Mouse (Mus musculus) liver, postnatal 0 days (tissue): Measurements from ENCODE around the gene Dglucy. TPM values are rescaled to one million over a fixed set of nuclear protein-coding genes. Genes with fewer than 3 reads are reported as not detected.

Source experiments
- ATAC-seq: fragments of 200-750 bp; cut with Nextera tagmentation; 2 replicates; pipeline ENCODE4 v1.8.0; 2017; ENCODE audit warnings: mild to moderate bottlenecking, moderate library complexity
- DNase-seq: peaks from one replicate; pipeline ENCODE4 v3.0.0-alpha.2; 2016
- H3K27ac ChIP-seq: fragments of 300-500 bp; sonication (generic); 2 replicates; pipeline ENCODE4 v1.5.1; 2014; ENCODE audit warnings: antibody characterized with exemption, moderate library complexity, mild to moderate bottlenecking, low read depth
- H3K27me3 ChIP-seq: fragments of 300-500 bp; sonication (generic); 2 replicates; pipeline ENCODE4 v1.6.1; 2014; ENCODE audit warnings: low read length, control low read depth, mixed read lengths; ENCODE audit not compliant: insufficient read depth
- H3K36me3 ChIP-seq: fragments of 300-500 bp; sonication (generic); replicated peaks from 2 replicates; pipeline ENCODE4 v1.6.1; 2014; ENCODE audit warnings: mild to moderate bottlenecking, control low read depth, low read length, moderate library complexity, mixed read lengths; ENCODE audit not compliant: insufficient read depth
- H3K4me1 ChIP-seq: fragments of 300-500 bp; sonication (generic); 2 replicates; pipeline ENCODE4 v1.6.1; 2014; ENCODE audit warnings: antibody characterized with exemption, mild to moderate bottlenecking, control low read depth; ENCODE audit not compliant: insufficient read depth
- H3K4me2 ChIP-seq: fragments of 300-500 bp; sonication (generic); 2 replicates; pipeline ENCODE4 v1.6.1; 2014; ENCODE audit warnings: low read depth, mild to moderate bottlenecking, low read length, moderate library complexity, mixed read lengths
- H3K4me3 ChIP-seq: fragments of 300-500 bp; sonication (generic); 2 replicates; pipeline ENCODE4 v1.5.1; 2014; ENCODE audit warnings: low read depth, low read length
- H3K9ac ChIP-seq: fragments of 300-500 bp; sonication (generic); replicated peaks from 2 replicates; pipeline ENCODE4 v1.6.1; 2014; ENCODE audit warnings: mild to moderate bottlenecking, moderate library complexity
- H3K9me3 ChIP-seq: fragments of 300-500 bp; sonication (generic); 2 replicates; pipeline ENCODE4 v1.6.1; 2016; ENCODE audit warnings: mild to moderate bottlenecking, control low read depth, low read length, mixed read lengths
- CTCF ChIP-seq: sonication (generic); IDR thresholded peaks from 2 replicates; pipeline ENCODE4 v1.5.1; 2016; ENCODE audit warnings: antibody characterized with exemption, low read depth
- EP300 ChIP-seq: IDR thresholded peaks from 2 replicates; pipeline ENCODE4 v1.6.1; 2016; ENCODE audit warnings: antibody characterized with exemption, low read depth, mild to moderate bottlenecking
- WGBS: fragments of 180-500 bp; shearing (Covaris S2); extraction: QIAGEN DNeasy Blood & Tissue Kit; methylation state at CpG from one replicate; pipeline ENCODE4 v1.1.7; 2014; ENCODE audit not compliant: insufficient replicate concordance; 5-methylcytosine and 5-hydroxymethylcytosine counted together
- polyA plus RNA-seq: library from polyadenylated mRNA; unstranded; fragments of >200 nt; fragmentation: Nextera tagmentation; extraction: Ambion mirVana; gene quantifications from 2 replicates; pipeline ENCODE4 v1.2.1, GENCODE M21; 2015

Dglucy gene
- polyA plus RNA-seq, result 1.8 and 1.9 TPM in 2 replicates

DNA sequence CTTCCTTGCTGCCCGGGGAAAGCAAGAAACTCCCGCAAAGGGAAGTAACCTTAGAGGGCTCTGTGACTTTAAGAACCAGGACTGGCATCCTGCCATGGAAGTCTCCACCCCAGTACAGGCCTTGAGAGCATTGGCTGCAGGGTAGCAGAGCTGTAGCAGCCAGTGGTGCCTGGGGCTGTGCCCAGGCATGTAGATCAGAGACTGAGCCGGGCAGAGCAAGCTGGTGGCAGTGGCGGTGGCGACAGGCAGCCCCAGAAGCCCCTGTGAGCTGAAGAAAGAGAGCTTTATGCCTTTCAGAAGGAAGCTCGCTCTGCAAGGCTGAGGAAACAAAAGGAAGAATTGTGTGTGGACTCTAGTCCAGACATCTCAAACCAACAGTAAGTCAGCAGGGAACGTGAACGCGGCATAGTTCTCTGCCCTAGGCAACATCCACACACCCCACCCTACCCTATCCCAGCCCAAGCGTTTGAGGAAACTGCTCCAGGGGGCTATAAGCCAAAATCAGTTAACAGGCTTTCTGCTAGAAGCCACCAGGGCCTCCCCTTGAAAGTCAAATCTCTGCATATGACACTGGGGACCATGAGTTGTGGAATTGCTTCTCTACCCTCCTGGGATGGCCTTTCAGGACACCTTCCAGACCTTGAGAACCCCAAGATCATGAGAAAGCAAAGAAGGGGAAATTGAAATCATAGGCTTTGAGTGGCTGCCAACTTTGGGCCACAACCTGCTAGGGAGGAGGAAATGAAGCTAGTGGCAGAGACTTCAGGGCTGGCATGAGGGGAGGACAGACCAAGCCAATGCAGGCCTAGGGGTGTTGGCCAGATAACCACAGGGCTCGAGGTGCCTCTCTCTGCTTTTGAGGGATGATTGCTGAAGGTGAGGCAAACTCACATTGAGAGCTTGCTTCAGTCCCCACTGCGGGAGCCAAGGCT is at the start of gene Dglucy:
Dglucy (plus strand) TSS at position 124 of the 932 bp plus-strand sequence.
- no peaks in the 10 kb centered on the region for H3K9me3 ChIP-seq
- H3K27ac ChIP-seq, result peak within 1 kb of the TSS; percentile 71
- H3K27me3 ChIP-seq, result no peaks in the 10 kb centered on the region
- H3K36me3 ChIP-seq, result no peaks in the 10 kb centered on the region
- 30% methylated on average over 12 of the region's 12 CpGs for WGBS
- H3K4me2 ChIP-seq, result peak within 1 kb of the TSS; percentile 57
- DNase-seq (peak; percentile 78), ATAC-seq (peak; percentile 92)
- peaks cover 25% of the 10 kb centered on the region for H3K4me1 ChIP-seq
- peak within 1 kb of the TSS; percentile 32 for H3K4me3 ChIP-seq
- TF ChIP-seq CTCF (no peak), EP300 (no peak)
- peak within 1 kb of the TSS; percentile 28 for H3K9ac ChIP-seq

GRCm38 (mm10) chr12:100735156-100735555 is 43.7 kb upstream of the Dglucy start:
- Histone ChIP-seq H3K36me3 (no peaks in the 10 kb centered on the region), H3K27me3 (no peaks in the 10 kb centered on the region), H3K4me2 (no peak overlapping the region), H3K4me1 (no peaks in the 10 kb centered on the region; the same call in 1 of the 2 replicates), H3K4me3 (no peak overlapping the region), H3K27ac (no peak overlapping the region), H3K9me3 (no peaks in the 10 kb centered on the region), H3K9ac (no peak overlapping the region)
- no peak for TF ChIP-seq CTCF
- no peak for TF ChIP-seq EP300
- WGBS, result 72% methylated on average over 5 of the region's 5 CpGs
- ATAC-seq (no peak), DNase-seq (no peak)

DNA sequence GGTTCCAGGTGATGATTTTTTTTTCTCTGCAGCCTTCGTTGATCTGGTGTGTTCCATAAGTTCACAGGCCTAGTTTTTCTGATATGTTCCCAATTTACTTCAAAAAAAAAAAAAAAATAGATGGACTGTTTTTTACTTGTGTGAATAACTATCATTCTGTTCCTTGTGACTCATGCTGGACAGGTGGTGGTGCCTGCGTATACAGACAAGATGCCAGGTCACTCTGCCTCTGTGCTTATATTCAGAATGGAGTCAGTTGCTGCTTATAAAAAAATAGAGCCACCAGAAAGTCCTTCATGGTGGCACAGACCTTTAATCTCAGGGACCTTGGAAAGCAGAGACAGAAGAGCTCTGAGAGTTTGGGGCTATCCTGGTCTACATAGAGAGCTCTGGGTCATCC is 43.3 kb upstream of the Dglucy start:
- Histone ChIP-seq H3K27me3 (no peaks in the 10 kb centered on the region), H3K27ac (no peak overlapping the region), H3K9me3 (no peaks in the 10 kb centered on the region), H3K36me3 (no peaks in the 10 kb centered on the region), H3K9ac (no peak overlapping the region), H3K4me2 (no peak overlapping the region), H3K4me3 (no peak overlapping the region), H3K4me1 (no peaks in the 10 kb centered on the region; the same call in 1 of the 2 replicates)
- TF ChIP-seq EP300 (no peak), CTCF (no peak)
- DNase-seq (no peak), ATAC-seq (no peak)
- 72% methylated on average over 2 of the region's 2 CpGs for WGBS

- no peak overlapping the region for H3K9ac ChIP-seq
- no peak overlapping the region for H3K27ac ChIP-seq
- no peak for DNase-seq
- no peaks in the 10 kb centered on the region for H3K4me1 ChIP-seq
- no peak overlapping the region for H3K4me3 ChIP-seq
- no peaks in the 10 kb centered on the region for H3K27me3 ChIP-seq
- 66% methylated on average over 3 of the region's 3 CpGs for WGBS
- no peaks in the 10 kb centered on the region for H3K36me3 ChIP-seq
- no peak overlapping the region for H3K4me2 ChIP-seq
- TF ChIP-seq EP300 (no peak), CTCF (no peak)
- H3K9me3 ChIP-seq, result no peaks in the 10 kb centered on the region
- no peak for ATAC-seq
Measured at GRCm38 (mm10) chr12:100738498-100738897, 40.4 kb upstream of the Dglucy start.

GRCm38 (mm10) chr12:100739011-100739570 is 39.8 kb upstream of the Dglucy start:
- H3K27me3 ChIP-seq, result no peaks in the 10 kb centered on the region
- no peaks in the 10 kb centered on the region for H3K9me3 ChIP-seq
- 72% methylated on average over 4 of the region's 4 CpGs for WGBS
- no peaks in the 10 kb centered on the region for H3K36me3 ChIP-seq
- no peak overlapping the region for H3K4me3 ChIP-seq
- no peaks in the 10 kb centered on the region for H3K4me1 ChIP-seq
- no peak for ATAC-seq
- no peak overlapping the region for H3K4me2 ChIP-seq
- no peak overlapping the region for H3K9ac ChIP-seq
- TF ChIP-seq CTCF (no peak), EP300 (no peak)
- no peak for DNase-seq
- H3K27ac ChIP-seq, result no peak overlapping the region

DNA sequence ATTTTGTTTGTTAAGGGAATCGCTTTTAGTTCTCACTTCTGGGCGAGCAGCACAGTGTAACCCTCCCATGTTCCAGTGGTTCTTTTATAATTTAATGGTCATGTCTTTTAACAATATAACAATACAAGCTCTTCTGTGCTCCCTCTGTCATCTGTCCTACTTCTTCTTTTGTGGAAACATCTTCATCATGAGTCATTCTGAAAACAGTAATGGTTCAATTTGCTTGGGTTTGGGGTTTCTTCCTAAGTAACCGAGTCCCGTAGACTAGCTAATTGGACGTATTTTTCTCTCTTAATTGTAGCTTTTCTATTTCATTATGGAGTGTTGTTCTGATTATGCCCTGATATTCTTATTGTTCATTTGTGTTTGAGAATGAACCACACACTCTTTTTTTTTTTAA is 38.5 kb upstream of the Dglucy start:
- no peak overlapping the region for H3K27ac ChIP-seq
- no peak overlapping the region for H3K9ac ChIP-seq
- H3K9me3 ChIP-seq, result no peaks in the 10 kb centered on the region
- H3K27me3 ChIP-seq, result no peaks in the 10 kb centered on the region
- no peaks in the 10 kb centered on the region for H3K36me3 ChIP-seq
- H3K4me3 ChIP-seq, result no peak overlapping the region
- 82% methylated on average over 5 of the region's 5 CpGs for WGBS
- ATAC-seq, result no peak
- H3K4me2 ChIP-seq, result no peak overlapping the region
- no peak for DNase-seq
- H3K4me1 ChIP-seq, result no peaks in the 10 kb centered on the region
- no peak for TF ChIP-seq EP300
- TF ChIP-seq CTCF, result no peak
